Mouse (Mus musculus): ENCODE results near the gene Hoxa5. TPM values are rescaled to one million over a fixed set of nuclear protein-coding genes. Genes with fewer than 3 reads are reported as not detected.

Hoxa5 gene
- polyA plus RNA-seq, 1 experiment = 0.06 TPM

DNA sequence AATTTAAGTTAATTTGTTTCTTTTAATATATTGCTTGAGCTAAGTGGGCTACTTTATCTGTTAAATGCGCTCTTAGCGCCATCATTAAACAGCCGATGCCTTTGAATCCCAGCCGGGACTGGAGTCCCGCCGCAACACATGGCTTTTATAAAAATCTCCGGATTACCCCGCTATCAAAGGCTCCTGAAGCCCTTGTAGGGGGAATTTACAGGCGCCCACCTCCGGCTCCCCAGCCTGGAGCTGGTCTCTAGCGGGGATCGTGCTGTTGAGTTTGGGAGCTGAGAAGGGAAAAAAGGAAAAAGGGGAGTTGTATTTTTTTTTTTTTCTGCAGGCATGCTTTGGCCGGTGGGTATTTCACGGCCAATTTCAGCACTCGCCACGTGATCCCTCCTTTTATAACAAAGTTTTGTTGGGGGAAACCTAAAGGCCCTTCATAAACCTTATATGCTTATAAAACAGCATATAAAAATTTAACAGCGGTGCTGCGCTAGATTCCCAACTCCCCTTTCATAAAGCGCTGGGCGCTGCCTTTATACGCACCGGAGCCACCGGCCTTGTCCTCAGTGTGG, 40.2 kb upstream of the Hoxa5 start:
- TF ChIP-seq POLR2A (IDR thresholded peaks at IDR 0.05; ENCODE audit: control insufficient read depth, low read depth, low read length) (no peak), CTCF (IDR thresholded peaks at IDR 0.05; ENCODE audit: control insufficient read depth, insufficient read depth, insufficient replicate concordance, low read depth, low read length) (no peak)
- Histone ChIP-seq H3K27ac (ENCODE audit: control insufficient read depth, insufficient read depth, low read depth, low read length) (no peak overlapping the region), H3K4me1 (ENCODE audit: control insufficient read depth, insufficient read depth, low read length) (peaks cover 8% of the 10 kb centered on the region; the same call in 1 of the 2 replicates), H3K27me3 (ENCODE audit: control insufficient read depth, insufficient read depth, low read length) (peaks cover 28% of the 10 kb centered on the region), H3K36me3 (ENCODE audit: control insufficient read depth, insufficient read depth, low read length) (no peaks in the 10 kb centered on the region), H3K4me3 (ENCODE audit: control insufficient read depth, low read depth, low read length) (no peak overlapping the region)

DNA sequence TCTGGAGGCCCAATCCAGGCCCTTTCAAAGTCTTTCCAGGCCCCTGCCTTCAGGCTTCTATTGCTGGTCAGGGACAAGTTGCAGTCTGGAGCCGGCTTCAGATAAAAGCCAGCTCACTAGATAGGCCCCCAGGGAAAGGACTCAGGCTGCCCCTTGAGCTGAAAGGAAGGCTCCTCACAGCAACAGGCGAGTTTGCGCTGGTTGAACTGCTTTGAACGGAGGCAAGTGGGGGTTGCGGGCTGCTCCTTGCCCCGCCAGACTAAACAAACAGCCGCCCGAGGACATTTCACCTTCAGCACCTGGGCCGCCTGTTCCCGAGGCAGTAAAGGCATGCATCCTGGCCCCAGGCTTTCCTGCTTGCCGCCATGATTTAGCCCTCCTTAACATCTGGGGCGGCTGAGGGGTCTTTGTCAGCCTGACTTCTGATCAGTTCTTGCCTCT, 39.3 kb upstream of the Hoxa5 start:
- H3K4me3 ChIP-seq (ENCODE audit: control insufficient read depth, low read depth, low read length) = no peak overlapping the region
- H3K27ac ChIP-seq (ENCODE audit: control insufficient read depth, insufficient read depth, low read depth, low read length) = no peak overlapping the region
- peaks cover 8% of the 10 kb centered on the region; the same call in 1 of the 2 replicates for H3K4me1 ChIP-seq (ENCODE audit: control insufficient read depth, insufficient read depth, low read length)
- H3K36me3 ChIP-seq (ENCODE audit: control insufficient read depth, insufficient read depth, low read length) = no peaks in the 10 kb centered on the region
- H3K27me3 ChIP-seq (ENCODE audit: control insufficient read depth, insufficient read depth, low read length) = peaks cover 26% of the 10 kb centered on the region
- TF ChIP-seq POLR2A (IDR thresholded peaks at IDR 0.05; ENCODE audit: control insufficient read depth, low read depth, low read length) (no peak), CTCF (IDR thresholded peaks at IDR 0.05; ENCODE audit: control insufficient read depth, insufficient read depth, insufficient replicate concordance, low read depth, low read length) (no peak)

DNA sequence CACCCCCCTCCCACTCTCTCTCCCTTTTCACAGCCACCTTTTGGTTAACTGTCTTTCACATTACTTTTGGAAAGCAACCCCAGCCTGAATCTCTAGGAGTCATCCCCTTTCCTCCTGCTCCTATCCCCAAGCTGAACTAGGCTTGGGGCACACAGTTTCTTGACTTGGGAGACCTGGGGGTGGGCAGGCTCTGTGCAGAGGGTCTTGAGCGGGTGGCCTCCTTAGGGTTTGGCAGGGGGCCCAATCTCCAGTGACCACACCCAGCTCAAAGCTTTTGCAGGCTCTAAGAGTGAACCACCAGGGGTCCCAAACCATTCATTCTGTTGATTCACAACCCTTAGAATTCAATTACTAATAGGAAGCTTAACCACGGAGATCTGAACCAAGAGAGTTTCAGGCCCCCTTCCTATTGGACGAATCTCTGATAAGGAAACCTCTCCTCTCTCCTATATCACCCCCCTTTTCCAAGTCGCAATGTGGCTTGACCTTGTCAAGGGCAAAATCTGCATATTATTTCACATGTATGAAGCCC, 38.5 kb upstream of the Hoxa5 start:
- Histone ChIP-seq H3K4me1 (ENCODE audit: control insufficient read depth, insufficient read depth, low read length) (peaks cover 6% of the 10 kb centered on the region; the same call in 1 of the 2 replicates), H3K4me3 (ENCODE audit: control insufficient read depth, low read depth, low read length) (no peak overlapping the region), H3K27me3 (ENCODE audit: control insufficient read depth, insufficient read depth, low read length) (peaks cover 23% of the 10 kb centered on the region), H3K36me3 (ENCODE audit: control insufficient read depth, insufficient read depth, low read length) (no peaks in the 10 kb centered on the region), H3K27ac (ENCODE audit: control insufficient read depth, insufficient read depth, low read depth, low read length) (no peak overlapping the region)
- TF ChIP-seq POLR2A (IDR thresholded peaks at IDR 0.05; ENCODE audit: control insufficient read depth, low read depth, low read length) (no peak), CTCF (IDR thresholded peaks at IDR 0.05; ENCODE audit: control insufficient read depth, insufficient read depth, insufficient replicate concordance, low read depth, low read length) (no peak)

DNA sequence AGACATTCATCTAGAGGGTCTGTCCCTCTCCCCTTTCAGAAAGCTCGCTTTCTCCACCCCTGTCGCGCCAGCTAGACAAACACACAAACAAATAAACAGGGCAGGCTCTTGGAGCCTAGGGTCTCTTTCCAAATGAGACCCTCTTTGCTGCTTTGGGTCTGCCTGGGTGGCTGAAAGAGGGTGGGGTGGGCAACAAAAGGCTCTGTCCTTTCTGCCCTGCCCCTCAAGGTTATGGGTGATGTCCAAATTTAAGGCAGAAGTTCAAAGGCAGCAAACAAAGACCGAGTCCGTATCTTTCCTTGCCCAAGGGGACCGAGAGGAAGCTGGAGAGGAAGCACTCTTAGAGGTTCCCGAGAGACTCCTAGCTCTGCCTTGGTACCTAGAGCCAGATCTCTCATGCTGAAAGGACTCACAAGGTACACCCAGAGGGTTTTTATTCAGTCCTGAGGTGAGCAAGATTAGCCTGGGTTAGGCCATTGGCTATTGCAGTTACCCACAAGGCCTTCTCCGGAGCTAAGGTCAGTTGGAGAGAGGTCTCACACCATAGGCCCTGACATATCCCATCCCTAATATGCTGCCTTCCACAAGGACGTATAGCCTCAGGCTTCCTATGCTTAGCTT, 36.7 kb upstream of the Hoxa5 start:
- H3K36me3 ChIP-seq (ENCODE audit: control insufficient read depth, insufficient read depth, low read length) = no peaks in the 10 kb centered on the region
- TF ChIP-seq POLR2A (IDR thresholded peaks at IDR 0.05; ENCODE audit: control insufficient read depth, low read depth, low read length) (no peak), CTCF (IDR thresholded peaks at IDR 0.05; ENCODE audit: control insufficient read depth, insufficient read depth, insufficient replicate concordance, low read depth, low read length) (no peak)
- H3K27me3 ChIP-seq (ENCODE audit: control insufficient read depth, insufficient read depth, low read length) = peaks cover 18% of the 10 kb centered on the region
- no peak overlapping the region for H3K4me3 ChIP-seq (ENCODE audit: control insufficient read depth, low read depth, low read length)
- no peak overlapping the region for H3K27ac ChIP-seq (ENCODE audit: control insufficient read depth, insufficient read depth, low read depth, low read length)
- peaks cover 3% of the 10 kb centered on the region; the same call in 1 of the 2 replicates for H3K4me1 ChIP-seq (ENCODE audit: control insufficient read depth, insufficient read depth, low read length)

DNA sequence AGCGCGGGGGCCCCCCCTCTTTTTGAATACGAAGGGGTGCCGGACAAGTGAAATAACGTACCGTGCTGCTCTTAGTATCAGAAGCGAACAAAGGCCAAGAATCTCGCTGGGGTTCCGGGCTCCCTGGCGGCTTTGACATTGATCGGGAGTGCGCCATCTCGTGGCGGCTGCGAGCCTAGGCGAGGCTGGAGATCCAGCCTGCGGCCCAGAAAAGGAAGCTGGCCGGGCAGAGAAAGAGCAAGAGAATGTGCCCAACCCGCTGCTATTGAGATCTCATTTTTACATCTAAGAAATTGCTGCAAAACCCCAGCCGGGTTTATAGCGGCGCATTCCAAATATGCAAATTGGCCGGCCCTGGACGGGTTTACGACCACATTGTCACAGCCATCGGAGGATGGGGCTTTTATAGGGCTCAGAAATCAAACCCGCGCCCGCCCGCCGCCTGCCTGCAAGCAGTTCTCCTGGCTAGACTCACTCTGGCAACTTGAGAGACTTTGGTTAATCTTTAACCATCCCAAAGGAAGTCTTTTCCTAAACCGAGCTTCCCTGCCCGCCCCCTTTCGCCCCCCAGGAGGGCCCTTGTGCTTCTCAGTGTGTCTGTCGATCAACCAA, 36.1 kb upstream of the Hoxa5 start, which contains the start of gene Hoxa10:
Gene Hoxa10 (minus strand): TSS at position 466 of the 612 bp plus-strand sequence.
- peaks cover 3% of the 10 kb centered on the region; the same call in 1 of the 2 replicates for H3K4me1 ChIP-seq (ENCODE audit: control insufficient read depth, insufficient read depth, low read length)
- TF ChIP-seq POLR2A (IDR thresholded peaks at IDR 0.05; ENCODE audit: control insufficient read depth, low read depth, low read length) (no peak), CTCF (IDR thresholded peaks at IDR 0.05; ENCODE audit: control insufficient read depth, insufficient read depth, insufficient replicate concordance, low read depth, low read length) (peak; percentile 68)
- H3K27ac ChIP-seq (ENCODE audit: control insufficient read depth, insufficient read depth, low read depth, low read length) = no peak within 1 kb of the TSS
- H3K27me3 ChIP-seq (ENCODE audit: control insufficient read depth, insufficient read depth, low read length) = peaks cover 16% of the 10 kb centered on the region
- H3K36me3 ChIP-seq (ENCODE audit: control insufficient read depth, insufficient read depth, low read length) = no peaks in the 10 kb centered on the region
- H3K4me3 ChIP-seq (ENCODE audit: control insufficient read depth, low read depth, low read length) = peak within 1 kb of the TSS; percentile 44

DNA sequence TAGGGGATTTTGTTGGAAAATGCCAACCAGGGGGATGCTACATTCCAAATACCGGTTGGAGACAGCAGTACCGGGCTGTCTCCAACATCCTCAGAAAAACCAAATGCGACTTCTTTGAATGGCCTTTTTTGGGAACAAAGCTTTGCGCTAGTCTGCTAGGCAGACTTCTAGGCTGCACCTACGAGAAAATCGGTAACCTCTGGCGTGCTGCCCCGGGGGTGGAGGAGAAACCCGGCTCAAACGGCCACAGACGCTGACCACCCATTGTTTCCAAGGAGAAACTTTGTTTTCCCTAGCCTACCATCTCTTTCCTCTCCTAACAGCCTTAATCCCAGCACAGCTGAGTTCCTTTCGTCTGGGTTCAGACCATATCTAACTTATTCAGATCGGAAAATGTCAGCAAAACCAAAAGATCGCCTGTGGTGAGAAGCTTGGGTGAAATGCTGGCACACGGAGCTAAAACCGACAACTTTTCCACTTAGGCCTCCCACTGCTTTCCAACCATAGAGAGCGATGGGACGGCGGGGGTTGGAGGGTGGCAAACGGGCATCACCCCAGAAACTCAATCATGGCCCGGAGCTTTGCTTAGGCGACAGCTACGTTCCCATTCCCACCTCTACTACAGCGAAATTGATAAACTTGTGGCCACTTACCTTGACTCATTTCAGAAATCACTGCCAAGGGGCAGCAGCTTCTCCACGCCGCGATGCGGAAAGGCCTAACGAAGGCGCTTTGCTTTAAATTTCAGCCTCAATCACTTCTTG, 35.4 kb upstream of the Hoxa5 start:
- peaks cover 3% of the 10 kb centered on the region; the same call in 1 of the 2 replicates for H3K4me1 ChIP-seq (ENCODE audit: control insufficient read depth, insufficient read depth, low read length)
- peaks cover 13% of the 10 kb centered on the region for H3K27me3 ChIP-seq (ENCODE audit: control insufficient read depth, insufficient read depth, low read length)
- peak overlapping the region; percentile 44 for H3K4me3 ChIP-seq (ENCODE audit: control insufficient read depth, low read depth, low read length)
- H3K36me3 ChIP-seq (ENCODE audit: control insufficient read depth, insufficient read depth, low read length) = no peaks in the 10 kb centered on the region
- TF ChIP-seq POLR2A (IDR thresholded peaks at IDR 0.05; ENCODE audit: control insufficient read depth, low read depth, low read length) (no peak), CTCF (IDR thresholded peaks at IDR 0.05; ENCODE audit: control insufficient read depth, insufficient read depth, insufficient replicate concordance, low read depth, low read length) (no peak)
- H3K27ac ChIP-seq (ENCODE audit: control insufficient read depth, insufficient read depth, low read depth, low read length) = no peak overlapping the region

All from testis, adult 2 months (tissue).